Mouse (Mus musculus) common myeloid progenitor, adult 5-6 weeks (primary cell): ENCODE measurements around the gene Il1rl1. TPM values are rescaled to one million over a fixed set of nuclear protein-coding genes. Genes with fewer than 3 reads are reported as not detected.

ENCODE experiments used
- ATAC-seq: replicated peaks from 2 replicates; pipeline ENCODE4 v1.8.0; 2016; ENCODE audit warnings: low read depth, mild to moderate bottlenecking, moderate TSS enrichment, inconsistent platforms; ENCODE audit not compliant: poor library complexity, severe bottlenecking
- total RNA-seq: library from RNA; stranded (forward); fragments of 200-1000, 187-1606 nt; gene quantifications from 2 replicates; pipeline ENCODE4 v1.2.3, GENCODE M21; 2017

Gene Il1rl1
- 40.6 and 44.8 TPM in 2 replicates for total RNA-seq

GRCm38 (mm10) chr1:40428910-40429675 is at the start of gene Il1rl1:
Il1rl1 (plus strand) TSS chr1:40429570.
- peak; percentile 55 for ATAC-seq

GRCm38 (mm10) chr1:40380111-40380510 is 49.3 kb upstream of the Il1rl1 start:
- ATAC-seq, result peak; percentile 80

- ATAC-seq, result peak; percentile 55
These were observed 48.4 kb upstream of the Il1rl1 start for GRCm38 (mm10) chr1:40380990-40381389.

- no peak for ATAC-seq
These were observed 46.5 kb upstream of the Il1rl1 start for GRCm38 (mm10) chr1:40382841-40383240.

GRCm38 (mm10) chr1:40384931-40385545 is 44.3 kb upstream of the Il1rl1 start:
- ATAC-seq, result no peak

- ATAC-seq, result peak; percentile 86
These were observed 38.0 kb upstream of the Il1rl1 start for GRCm38 (mm10) chr1:40391374-40391773.

GRCm38 (mm10) chr1:40392535-40392934 is 36.8 kb upstream of the Il1rl1 start:
- ATAC-seq, result peak; percentile 51

GRCm38 (mm10) chr1:40393214-40393613 is 36.2 kb upstream of the Il1rl1 start:
- no peak for ATAC-seq

GRCm38 (mm10) chr1:40399639-40400038 is 29.7 kb upstream of the Il1rl1 start:
- ATAC-seq, result peak; percentile 47; the same call in 1 of the 2 replicates

- ATAC-seq, result peak; percentile 84
These were observed 24.7 kb upstream of the Il1rl1 start for GRCm38 (mm10) chr1:40404682-40405081.

- ATAC-seq, result peak; percentile 94
These were observed 19.5 kb upstream of the Il1rl1 start for GRCm38 (mm10) chr1:40409882-40410281.

GRCm38 (mm10) chr1:40413039-40413438 is 16.3 kb upstream of the Il1rl1 start:
- no peak for ATAC-seq

GRCm38 (mm10) chr1:40414276-40414675 is 15.1 kb upstream of the Il1rl1 start:
- ATAC-seq, result no peak

GRCm38 (mm10) chr1:40414863-40415656 is 14.3 kb upstream of the Il1rl1 start:
- ATAC-seq, result no peak

- no peak for ATAC-seq
These were observed 12.3 kb upstream of the Il1rl1 start for GRCm38 (mm10) chr1:40417034-40417433.

GRCm38 (mm10) chr1:40418512-40418911 is 10.9 kb upstream of the Il1rl1 start:
- 0 out of 2 replicates have a peak, but pooled peaks have one; percentile 29 for ATAC-seq

GRCm38 (mm10) chr1:40423892-40424291 is 5.5 kb upstream of the Il1rl1 start:
- ATAC-seq, result no peak

GRCm38 (mm10) chr1:40427270-40427669 is 2.1 kb upstream of the Il1rl1 start:
- no peak for ATAC-seq

GRCm38 (mm10) chr1:40427901-40428300 is 1.5 kb upstream of the Il1rl1 start:
- no peak for ATAC-seq

- 0 out of 2 replicates have a peak, but pooled peaks have one; percentile 22 for ATAC-seq
These were observed 919 bp downstream of the Il1rl1 start for GRCm38 (mm10) chr1:40430143-40430834.
